Mouse (Mus musculus): ENCODE measurements at regions not wholly inside any gene's neighbourhood (a gene's known extent, or its start where the extent isn't known, plus 50 kb on each side); places are given as distances from the start of the nearest gene placed in this dataset.

- WGBS, result 80% methylated on average over 2 of the region's 2 CpGs
- no peaks in the 10 kb centered on the region for H3K36me3 ChIP-seq (replicated peaks)
- no peak overlapping the region for H3K27ac ChIP-seq
- no peak overlapping the region for H3K4me3 ChIP-seq
- H3K4me1 ChIP-seq, result no peaks in the 10 kb centered on the region
- no peaks in the 10 kb centered on the region for H3K9me3 ChIP-seq
- no peaks in the 10 kb centered on the region for H3K27me3 ChIP-seq (ENCODE audit: poor library complexity, severe bottlenecking)
- DNase-seq (ENCODE audit: extremely low spot score, low spot score), result no peak
These were observed 631.8 kb upstream of the Gm21961 start for GRCm38 (mm10) chr15:65646470-65646869.

DNA sequence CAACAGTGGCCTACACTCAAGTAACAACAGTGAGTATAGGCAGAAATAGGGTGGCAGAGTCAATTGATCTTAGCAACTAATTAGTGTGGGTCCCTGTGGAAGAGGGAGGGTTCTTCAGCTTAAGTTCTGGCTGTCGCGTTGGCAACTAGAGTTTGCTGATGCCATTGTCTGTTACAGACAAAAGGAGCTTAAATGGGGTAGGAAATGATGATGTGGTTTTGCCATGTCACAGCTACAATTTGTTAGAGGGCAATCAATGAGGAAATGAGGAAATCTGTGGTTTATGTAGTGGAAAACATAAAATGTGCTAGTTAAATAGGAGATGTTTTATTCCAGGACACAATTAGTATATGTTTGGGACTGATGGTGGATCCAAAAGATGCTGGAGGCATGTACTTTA, 624.8 kb upstream of the Gm21961 start:
- H3K4me3 ChIP-seq, result no peak overlapping the region
- no peaks in the 10 kb centered on the region for H3K9me3 ChIP-seq
- no peaks in the 10 kb centered on the region for H3K36me3 ChIP-seq (replicated peaks)
- no peak for DNase-seq (ENCODE audit: extremely low spot score, low spot score)
- 47% methylated on average over 2 of the region's 2 CpGs for WGBS
- no peaks in the 10 kb centered on the region for H3K4me1 ChIP-seq
- no peak overlapping the region for H3K27ac ChIP-seq
- H3K27me3 ChIP-seq (ENCODE audit: poor library complexity, severe bottlenecking), result no peaks in the 10 kb centered on the region

GRCm38 (mm10) chr15:65637520-65638184, 622.9 kb upstream of the Gm21961 start:
- Histone ChIP-seq H3K4me1 (no peaks in the 10 kb centered on the region), H3K9me3 (no peaks in the 10 kb centered on the region), H3K27me3 (ENCODE audit: poor library complexity, severe bottlenecking) (no peaks in the 10 kb centered on the region), H3K36me3 (replicated peaks) (no peaks in the 10 kb centered on the region), H3K27ac (no peak overlapping the region), H3K4me3 (no peak overlapping the region)
- peak; percentile 15 for DNase-seq (ENCODE audit: extremely low spot score, low spot score)
- WGBS, result 42% methylated on average over 6 of the region's 6 CpGs

DNA sequence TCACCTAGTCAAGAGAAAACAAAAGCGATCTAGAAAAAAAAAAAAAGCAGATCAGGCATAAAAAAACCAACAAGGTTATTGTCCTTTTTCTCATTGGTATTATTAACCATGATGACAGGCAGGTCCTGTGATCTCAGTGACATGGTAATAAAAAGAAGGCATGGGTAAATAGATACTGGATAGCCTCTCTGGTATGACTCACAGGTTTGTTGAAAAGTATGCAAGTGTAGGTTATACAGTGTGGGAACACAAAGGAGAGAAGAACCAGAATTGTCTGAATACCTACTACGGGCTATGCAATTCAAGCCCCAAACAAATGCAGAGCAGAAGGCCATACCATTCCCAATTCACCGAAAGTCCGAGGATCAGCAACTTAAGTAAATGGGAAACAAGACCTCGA, 617.7 kb upstream of the Gm21961 start:
- no peaks in the 10 kb centered on the region for H3K9me3 ChIP-seq
- WGBS, result 89% methylated on average over 5 of the region's 5 CpGs
- H3K36me3 ChIP-seq (replicated peaks), result no peaks in the 10 kb centered on the region
- no peak for DNase-seq (ENCODE audit: extremely low spot score, low spot score)
- no peak overlapping the region for H3K27ac ChIP-seq
- no peaks in the 10 kb centered on the region for H3K27me3 ChIP-seq (ENCODE audit: poor library complexity, severe bottlenecking)
- H3K4me3 ChIP-seq, result no peak overlapping the region
- H3K4me1 ChIP-seq, result no peaks in the 10 kb centered on the region

- Histone ChIP-seq H3K9me3 (no peaks in the 10 kb centered on the region), H3K4me1 (no peaks in the 10 kb centered on the region), H3K27me3 (ENCODE audit: poor library complexity, severe bottlenecking) (no peaks in the 10 kb centered on the region), H3K4me3 (no peak overlapping the region), H3K36me3 (replicated peaks) (no peaks in the 10 kb centered on the region), H3K27ac (no peak overlapping the region)
- DNase-seq (ENCODE audit: extremely low spot score, low spot score), result no peak
- 79% methylated on average over 1 of the region's 1 CpGs for WGBS
These were observed 615.8 kb upstream of the Gm21961 start for GRCm38 (mm10) chr15:65630476-65630875.

DNA sequence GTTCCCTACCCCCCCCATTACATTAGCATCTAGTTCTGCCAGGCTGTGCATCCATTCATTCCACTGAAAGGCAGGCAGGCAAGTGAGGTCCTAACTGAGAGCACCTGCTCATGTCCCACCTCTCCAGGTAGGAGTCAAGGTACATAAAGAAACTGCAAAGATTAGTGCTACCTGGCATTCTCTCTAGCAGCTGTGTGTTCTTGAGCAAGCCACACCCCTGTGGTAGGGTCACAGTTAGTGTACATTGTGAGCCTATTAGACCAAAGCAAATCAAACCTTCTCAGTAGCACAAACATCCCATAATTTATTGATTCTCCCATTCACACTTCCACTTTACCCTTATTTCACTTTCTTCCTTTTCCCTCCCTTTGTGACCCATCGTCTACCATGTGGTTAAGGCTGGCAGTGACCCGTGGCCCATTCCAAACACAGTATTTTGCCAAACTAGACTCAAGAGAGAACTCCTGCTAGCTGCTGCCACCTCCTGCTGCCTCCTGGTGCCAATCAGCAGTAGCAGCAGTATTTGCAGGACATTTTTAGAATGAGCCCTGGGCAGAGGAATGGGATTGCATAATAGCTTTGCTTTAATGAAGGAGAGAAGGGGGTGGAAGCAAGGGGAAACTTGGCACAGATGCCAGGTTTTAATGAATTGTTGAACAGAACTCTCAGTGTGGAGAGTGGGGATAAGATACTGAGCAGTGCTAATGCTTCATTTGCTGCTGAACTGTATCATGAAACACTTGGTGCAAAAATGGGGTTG, 578.2 kb upstream of the Gm21961 start:
- Histone ChIP-seq H3K27ac (no peak overlapping the region), H3K36me3 (replicated peaks) (no peaks in the 10 kb centered on the region), H3K4me1 (no peaks in the 10 kb centered on the region), H3K4me3 (no peak overlapping the region), H3K27me3 (ENCODE audit: poor library complexity, severe bottlenecking) (no peaks in the 10 kb centered on the region), H3K9me3 (no peaks in the 10 kb centered on the region)
- DNase-seq (ENCODE audit: extremely low spot score, low spot score), result no peak
- WGBS, result 80% methylated on average over 2 of the region's 2 CpGs

- Histone ChIP-seq H3K4me1 (no peaks in the 10 kb centered on the region), H3K27ac (no peak overlapping the region), H3K36me3 (replicated peaks) (no peaks in the 10 kb centered on the region), H3K4me3 (no peak overlapping the region), H3K9me3 (no peaks in the 10 kb centered on the region), H3K27me3 (ENCODE audit: poor library complexity, severe bottlenecking) (no peaks in the 10 kb centered on the region)
- DNase-seq (ENCODE audit: extremely low spot score, low spot score), result no peak
- 84% methylated on average over 2 of the region's 2 CpGs for WGBS
These were observed 570.9 kb upstream of the Gm21961 start for GRCm38 (mm10) chr15:65585566-65585965.

GRCm38 (mm10) chr15:65579353-65579752, 564.6 kb upstream of the Gm21961 start:
- H3K27me3 ChIP-seq (ENCODE audit: poor library complexity, severe bottlenecking), result no peaks in the 10 kb centered on the region
- no peak overlapping the region for H3K4me3 ChIP-seq
- WGBS, result 89% methylated on average over 1 of the region's 1 CpGs
- H3K9me3 ChIP-seq, result no peaks in the 10 kb centered on the region
- no peaks in the 10 kb centered on the region for H3K36me3 ChIP-seq (replicated peaks)
- no peak overlapping the region for H3K27ac ChIP-seq
- DNase-seq (ENCODE audit: extremely low spot score, low spot score), result no peak
- no peaks in the 10 kb centered on the region for H3K4me1 ChIP-seq

DNA sequence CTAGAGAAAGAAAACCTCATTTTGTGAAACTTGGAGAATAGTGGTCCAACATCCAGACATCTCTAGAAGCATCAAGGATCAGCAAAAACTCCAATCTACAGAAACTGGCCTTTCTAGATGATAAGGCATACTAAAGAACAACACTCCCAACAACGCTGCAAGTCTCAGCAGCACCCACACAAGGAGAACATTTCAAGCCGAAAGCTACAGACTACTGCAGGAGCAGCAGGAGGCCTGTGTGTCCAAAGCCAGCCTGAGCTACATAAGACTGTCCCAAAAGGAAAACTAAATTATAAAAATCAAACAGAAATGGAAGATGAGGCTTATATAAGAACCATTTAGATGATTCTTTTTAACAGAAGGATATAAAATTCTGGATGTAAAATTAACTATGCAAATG, 553.2 kb upstream of the Gm21961 start:
- Histone ChIP-seq H3K27ac (no peak overlapping the region), H3K27me3 (ENCODE audit: poor library complexity, severe bottlenecking) (no peaks in the 10 kb centered on the region), H3K9me3 (no peaks in the 10 kb centered on the region; the same call in 1 of the 2 replicates), H3K36me3 (replicated peaks) (no peaks in the 10 kb centered on the region), H3K4me3 (no peak overlapping the region), H3K4me1 (no peaks in the 10 kb centered on the region)
- DNase-seq (ENCODE audit: extremely low spot score, low spot score), result no peak
- 90% methylated on average over 2 of the region's 2 CpGs for WGBS

DNA sequence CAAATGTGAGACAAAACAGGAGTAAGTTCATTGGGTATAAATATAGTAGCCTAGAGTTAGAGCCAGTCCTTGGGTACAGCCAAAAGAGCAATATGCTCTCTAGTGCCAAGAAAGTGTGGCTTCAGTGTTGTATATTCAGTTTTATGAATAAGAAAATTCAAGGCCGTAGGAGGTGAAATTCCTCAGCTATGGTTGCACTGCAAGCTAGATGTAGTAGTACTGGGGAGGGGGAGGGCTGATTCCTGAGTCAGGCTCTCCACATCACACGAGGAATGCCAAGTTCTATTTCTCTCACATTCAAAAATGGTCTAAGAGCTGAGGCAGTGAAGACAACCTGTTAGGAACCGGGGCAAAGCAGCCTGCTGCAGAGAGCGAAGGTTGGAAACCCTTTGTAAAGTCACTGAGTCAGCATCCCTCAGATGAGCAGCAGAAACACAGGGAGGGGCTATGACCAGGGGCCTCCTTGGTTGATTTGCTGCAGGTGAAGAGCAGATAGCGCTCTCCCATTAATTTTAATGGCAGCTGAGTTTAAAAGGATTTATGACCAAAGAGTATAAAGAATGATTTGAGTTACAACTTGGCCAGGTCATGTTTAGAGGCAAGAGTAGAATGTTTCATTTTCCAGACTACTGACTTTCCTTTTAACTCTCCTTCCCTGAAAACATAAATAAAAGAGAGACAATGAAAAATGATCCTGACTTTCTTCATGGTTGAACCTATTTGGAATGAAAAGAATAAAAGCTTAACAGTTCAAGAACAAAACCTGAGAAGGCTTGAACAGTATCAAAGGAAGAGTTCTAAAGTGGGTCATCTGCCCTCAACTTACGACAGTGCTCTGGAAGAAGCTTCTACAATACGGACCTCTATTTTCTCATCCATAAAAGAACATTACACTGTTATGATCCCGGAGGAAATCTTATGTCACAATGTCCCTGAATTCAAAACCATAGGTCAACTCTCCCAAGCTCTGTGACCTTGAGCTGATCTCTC, 543.4 kb upstream of the Gm21961 start:
- Histone ChIP-seq H3K27ac (no peak overlapping the region), H3K27me3 (ENCODE audit: poor library complexity, severe bottlenecking) (no peaks in the 10 kb centered on the region), H3K9me3 (no peaks in the 10 kb centered on the region), H3K36me3 (replicated peaks) (no peaks in the 10 kb centered on the region), H3K4me1 (no peaks in the 10 kb centered on the region), H3K4me3 (no peak overlapping the region)
- 87% methylated on average over 8 of the region's 8 CpGs for WGBS
- DNase-seq (ENCODE audit: extremely low spot score, low spot score), result no peak

- H3K4me1 ChIP-seq, result no peaks in the 10 kb centered on the region
- H3K9me3 ChIP-seq, result no peaks in the 10 kb centered on the region
- H3K4me3 ChIP-seq, result no peak overlapping the region
- no peak overlapping the region for H3K27ac ChIP-seq
- H3K27me3 ChIP-seq (ENCODE audit: poor library complexity, severe bottlenecking), result no peaks in the 10 kb centered on the region
- H3K36me3 ChIP-seq (replicated peaks), result no peaks in the 10 kb centered on the region
- WGBS, result 88% methylated on average over 2 of the region's 2 CpGs
- DNase-seq (ENCODE audit: extremely low spot score, low spot score), result no peak
These were observed 534.3 kb upstream of the Gm21961 start for GRCm38 (mm10) chr15:65549046-65549445.

DNA sequence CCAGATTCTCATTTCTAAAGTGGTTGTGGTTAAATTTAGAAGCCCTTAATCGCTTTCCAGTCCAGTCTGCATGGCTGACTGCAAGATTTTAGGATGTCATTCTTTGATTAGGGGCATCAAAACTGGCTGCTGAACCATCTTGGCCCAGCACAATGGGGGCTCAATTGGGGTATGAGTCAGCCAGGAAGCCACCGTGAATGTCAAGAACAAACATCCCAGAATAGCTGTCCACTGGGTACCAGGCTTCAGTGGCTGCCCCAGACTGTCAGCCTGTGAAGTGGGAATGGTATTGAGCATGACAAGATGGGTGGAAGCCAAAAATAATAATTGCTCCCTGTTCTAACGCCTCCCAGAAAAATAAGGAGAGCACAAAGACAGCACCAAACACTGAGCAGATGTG, 520.9 kb upstream of the Gm21961 start:
- no peaks in the 10 kb centered on the region for H3K27me3 ChIP-seq (ENCODE audit: poor library complexity, severe bottlenecking)
- no peak for DNase-seq (ENCODE audit: extremely low spot score, low spot score)
- no peaks in the 10 kb centered on the region for H3K36me3 ChIP-seq (replicated peaks)
- 83% methylated on average over 3 of the region's 3 CpGs for WGBS
- H3K4me1 ChIP-seq, result no peaks in the 10 kb centered on the region
- no peaks in the 10 kb centered on the region for H3K9me3 ChIP-seq
- no peak overlapping the region for H3K27ac ChIP-seq
- no peak overlapping the region for H3K4me3 ChIP-seq

GRCm38 (mm10) chr15:65532241-65532640, 517.5 kb upstream of the Gm21961 start:
- H3K4me3 ChIP-seq, result no peak overlapping the region
- no peaks in the 10 kb centered on the region for H3K36me3 ChIP-seq (replicated peaks)
- DNase-seq (ENCODE audit: extremely low spot score, low spot score), result no peak
- no peak overlapping the region for H3K27ac ChIP-seq
- 85% methylated on average over 2 of the region's 2 CpGs for WGBS
- H3K27me3 ChIP-seq (ENCODE audit: poor library complexity, severe bottlenecking), result no peaks in the 10 kb centered on the region
- no peaks in the 10 kb centered on the region for H3K4me1 ChIP-seq
- no peaks in the 10 kb centered on the region for H3K9me3 ChIP-seq
